Mouse (Mus musculus): Measurements from ENCODE around the gene Ing2. TPM values are rescaled to one million over a fixed set of nuclear protein-coding genes. Genes with fewer than 3 reads are reported as not detected.

Ing2 gene
- 10.9 and 13.5 TPM in 2 replicates for polyA plus RNA-seq (2016; fragmentation: Nextera tagmentation; extraction: Ambion mirVana)

DNA sequence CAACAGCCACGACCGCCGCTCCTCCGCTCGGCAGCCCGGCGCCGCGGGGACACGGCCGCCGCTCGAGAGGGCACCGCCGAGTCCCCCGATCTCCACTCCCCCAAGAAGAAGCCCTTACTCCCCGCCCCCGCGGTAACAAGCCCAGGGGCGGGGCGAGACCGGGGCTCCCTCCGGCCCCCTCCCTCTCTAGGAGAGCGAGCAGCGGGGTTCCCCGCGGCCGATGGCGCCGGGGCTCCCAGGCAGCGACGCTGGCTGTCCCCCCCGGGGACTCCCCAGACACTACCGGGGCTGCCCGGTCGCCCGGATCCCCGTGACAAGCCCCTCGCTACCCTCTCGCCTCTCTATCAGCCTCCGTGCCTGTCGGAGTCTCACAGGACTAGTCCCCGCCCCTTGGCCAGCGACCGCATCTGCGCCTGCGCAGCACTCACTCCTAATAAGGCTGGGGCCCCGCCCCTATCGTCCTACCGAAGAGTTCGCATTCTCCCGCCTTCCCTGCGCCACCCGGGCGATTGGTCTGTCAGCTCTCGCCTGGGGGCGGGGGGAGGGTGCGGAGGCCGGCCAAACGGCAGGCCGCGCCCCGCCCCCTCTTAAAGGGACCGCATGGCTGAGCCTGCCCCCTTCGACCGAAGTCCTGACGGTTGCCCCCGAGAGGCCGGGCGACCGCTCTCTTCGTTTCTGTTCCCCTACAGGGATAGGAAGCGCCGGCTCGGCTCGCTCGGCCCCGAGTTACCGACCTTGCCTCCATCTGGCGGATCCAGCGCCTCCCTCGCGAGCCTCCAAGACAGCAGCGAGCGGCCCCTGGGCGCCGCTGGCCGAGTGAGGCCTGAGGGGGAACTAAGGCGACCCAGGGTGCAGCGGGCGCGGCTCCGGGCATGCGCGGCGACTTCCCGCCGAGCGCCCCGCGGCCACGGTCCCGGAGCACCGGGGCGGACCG is at the start of gene Ing2:
Gene Ing2, minus strand, starts transcription at position 780 of the 934 bp plus-strand sequence.
- WGBS = under 1% methylated on average over 104 of the region's 106 CpGs
- H3K4me1 ChIP-seq = peaks cover 24% of the 10 kb centered on the region

DNA sequence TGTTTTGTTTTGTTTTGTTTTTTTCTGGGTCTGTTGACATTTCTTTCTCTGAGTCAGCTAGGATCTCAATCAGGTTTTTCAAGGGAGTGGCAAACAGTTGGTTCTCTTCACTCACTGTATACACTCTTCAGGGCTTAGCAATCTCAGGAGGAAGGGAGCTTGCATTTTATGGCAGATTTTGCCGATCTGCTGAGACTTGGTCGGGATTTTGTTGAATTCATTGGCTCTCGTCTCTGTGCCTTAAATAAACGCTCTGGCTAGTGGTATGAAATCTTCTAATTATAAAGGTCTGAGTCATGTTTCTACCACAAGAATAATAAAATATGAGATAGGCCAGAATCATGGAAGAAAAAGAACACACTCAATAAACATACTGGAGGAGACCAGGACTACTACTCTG is 46.3 kb upstream of the Ing2 start:
- WGBS = 87% methylated on average over 4 of the region's 4 CpGs
- Histone ChIP-seq H3K27ac (no peak overlapping the region), H3K4me3 (no peak overlapping the region), H3K27me3 (ENCODE audit: poor library complexity, severe bottlenecking) (peaks cover 6% of the 10 kb centered on the region; the same call in 1 of the 2 replicates), H3K9me3 (peaks cover 4% of the 10 kb centered on the region; the same call in 1 of the 2 replicates), H3K4me1 (no peaks in the 10 kb centered on the region), H3K36me3 (replicated peaks) (no peaks in the 10 kb centered on the region)
- no peak for DNase-seq (ENCODE audit: extremely low spot score, low spot score)

More for the DNA sequence above, at the start of gene Ing2:
- Histone ChIP-seq H3K27me3 (ENCODE audit: poor library complexity, severe bottlenecking) (no peaks in the 10 kb centered on the region), H3K4me3 (peak within 1 kb of the TSS; percentile 96), H3K27ac (peak within 1 kb of the TSS; percentile 98), H3K9me3 (peaks cover 4% of the 10 kb centered on the region; the same call in 1 of the 2 replicates), H3K36me3 (replicated peaks) (peaks cover 16% of the 10 kb centered on the region)
- DNase-seq (ENCODE audit: extremely low spot score, low spot score) = peak; percentile 100

DNA sequence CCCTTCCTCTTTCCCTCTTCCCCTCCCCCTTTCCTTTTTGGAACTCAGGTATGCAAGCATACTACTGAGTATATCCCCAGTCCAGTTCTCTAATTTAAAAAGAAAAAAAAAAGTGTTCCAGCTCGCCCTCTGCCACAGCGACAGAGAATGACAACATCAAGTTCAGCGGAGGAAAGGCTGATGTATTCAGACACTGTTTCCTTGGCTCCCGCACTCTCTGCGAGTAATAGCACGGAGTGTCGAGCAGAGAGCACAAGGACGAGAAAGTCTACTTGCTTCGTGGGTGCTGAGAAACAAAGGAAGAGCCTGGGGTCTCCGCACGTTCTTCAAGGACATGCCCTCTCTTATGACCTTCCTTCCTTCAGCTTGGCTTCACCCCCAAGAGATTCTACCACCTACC is 43.3 kb upstream of the Ing2 start:
- Histone ChIP-seq H3K4me3 (no peak overlapping the region), H3K27me3 (ENCODE audit: poor library complexity, severe bottlenecking) (no peaks in the 10 kb centered on the region), H3K36me3 (replicated peaks) (no peaks in the 10 kb centered on the region), H3K9me3 (no peaks in the 10 kb centered on the region), H3K4me1 (peaks cover 9% of the 10 kb centered on the region), H3K27ac (no peak overlapping the region)
- no peak for DNase-seq (ENCODE audit: extremely low spot score, low spot score)
- WGBS = 40% methylated on average over 11 of the region's 11 CpGs

DNA sequence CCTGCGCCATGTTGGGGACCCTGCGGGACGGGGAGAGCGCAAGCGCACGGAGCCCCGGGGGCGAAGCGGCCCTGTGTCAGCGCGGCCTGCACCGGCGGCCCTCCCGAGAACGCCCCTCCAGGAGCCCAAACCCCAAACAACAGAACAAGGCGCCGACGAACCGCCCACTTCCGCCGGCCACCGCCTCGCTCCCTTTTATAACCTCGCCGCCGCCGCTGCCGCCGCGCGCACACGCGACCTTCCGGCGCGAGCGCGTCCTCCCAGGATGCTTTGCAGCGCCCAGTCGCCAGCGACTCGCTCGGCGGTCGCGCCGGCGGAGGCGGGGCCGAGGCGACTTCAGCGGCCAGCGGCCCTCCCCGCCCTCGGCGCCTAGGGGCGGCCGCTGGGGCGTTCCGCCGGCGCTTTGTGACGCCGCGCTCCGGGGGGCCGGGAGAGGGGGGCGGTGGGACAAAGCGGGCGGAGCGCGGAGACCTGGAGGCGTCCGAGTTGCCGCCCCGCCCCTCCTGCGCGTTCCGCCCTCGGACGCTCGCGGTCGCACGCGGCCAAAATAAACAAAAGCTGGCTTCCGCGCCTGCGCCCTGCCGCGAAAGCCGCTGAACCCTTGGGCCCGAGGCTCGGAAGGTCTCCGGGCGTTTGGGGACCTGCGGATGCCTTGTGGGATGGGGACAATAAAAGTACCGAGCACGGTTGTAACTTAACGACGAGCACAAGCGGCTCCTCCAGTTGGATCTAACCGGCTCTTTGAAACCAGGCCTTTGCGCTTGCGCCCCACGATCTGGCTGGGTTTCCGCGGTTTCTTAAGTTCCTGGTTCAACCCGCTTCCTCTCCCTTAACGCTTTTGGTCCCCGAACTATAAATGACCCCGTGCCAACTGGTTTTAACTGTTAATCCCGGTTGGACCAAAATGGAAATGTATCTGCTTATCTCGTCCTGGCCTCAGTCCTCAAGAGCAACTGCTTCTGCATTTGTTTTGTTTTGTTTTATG is 38.7 kb upstream of the Ing2 start, which contains the start of gene Cdkn2aip:
Gene Cdkn2aip, minus strand, starts transcription at position 172 of the 985 bp plus-strand sequence.
- Histone ChIP-seq H3K4me3 (peak within 1 kb of the TSS; percentile 97), H3K4me1 (peaks cover 19% of the 10 kb centered on the region), H3K27me3 (ENCODE audit: poor library complexity, severe bottlenecking) (no peaks in the 10 kb centered on the region), H3K27ac (peak within 1 kb of the TSS; percentile 95), H3K9me3 (no peaks in the 10 kb centered on the region), H3K36me3 (replicated peaks) (peaks cover 30% of the 10 kb centered on the region)
- DNase-seq (ENCODE audit: extremely low spot score, low spot score) = peak; percentile 97
- under 1% methylated on average over 113 of the region's 114 CpGs for WGBS

DNA sequence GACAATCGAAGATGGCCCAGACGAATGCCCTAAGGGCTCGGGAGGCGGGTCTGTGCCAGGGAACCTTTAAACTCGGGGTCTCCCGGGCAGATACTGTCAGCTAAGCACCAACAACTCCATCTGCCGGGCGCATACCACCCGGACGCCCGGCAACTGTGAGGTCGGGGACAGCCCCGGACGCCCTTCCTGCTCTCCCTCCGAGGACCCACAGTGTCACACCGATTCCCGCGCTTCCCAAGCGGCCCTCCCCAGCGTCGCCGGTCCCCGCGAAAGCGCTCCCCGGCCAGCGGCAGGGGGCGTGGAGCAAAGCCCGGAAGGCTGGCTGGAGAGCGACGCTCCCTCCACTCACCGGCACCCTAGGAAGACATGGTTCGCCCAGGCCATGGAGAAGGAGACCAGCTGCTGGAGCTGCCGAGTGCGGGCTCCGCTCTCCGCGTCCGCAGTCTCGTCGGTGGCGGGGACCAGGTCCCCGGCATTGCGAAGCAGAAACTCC is 37.9 kb upstream of the Ing2 start:
- WGBS = under 1% methylated on average over 44 of the region's 44 CpGs
- Histone ChIP-seq H3K4me1 (peaks cover 19% of the 10 kb centered on the region), H3K27ac (peak overlapping the region; percentile 95), H3K9me3 (no peaks in the 10 kb centered on the region), H3K36me3 (replicated peaks) (peaks cover 38% of the 10 kb centered on the region), H3K4me3 (peak overlapping the region; percentile 97), H3K27me3 (ENCODE audit: poor library complexity, severe bottlenecking) (no peaks in the 10 kb centered on the region)
- no peak for DNase-seq (ENCODE audit: extremely low spot score, low spot score)

DNA sequence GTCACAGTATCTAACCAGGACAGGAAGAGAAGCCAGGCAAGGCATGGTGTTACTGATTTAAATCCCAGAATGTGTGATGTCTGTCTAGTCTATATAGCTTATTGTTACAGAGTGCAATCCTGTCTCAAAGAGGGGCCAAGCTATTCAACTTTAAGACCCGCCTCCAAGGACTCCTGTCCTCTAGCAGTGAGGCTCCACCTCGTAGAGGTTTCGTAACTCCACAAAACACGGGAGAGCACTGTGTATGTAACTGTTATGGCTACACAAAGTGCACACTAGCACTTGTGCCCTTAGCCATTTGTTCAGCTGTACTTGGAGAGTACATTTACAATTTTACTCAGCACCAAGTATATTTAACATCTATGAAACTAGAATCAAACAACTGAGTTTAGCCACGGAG is 32.8 kb upstream of the Ing2 start:
- H3K4me3 ChIP-seq = no peak overlapping the region
- no peak for DNase-seq (ENCODE audit: extremely low spot score, low spot score)
- peaks cover 74% of the 10 kb centered on the region for H3K36me3 ChIP-seq (replicated peaks)
- WGBS = 90% methylated on average over 5 of the region's 5 CpGs
- peaks cover 11% of the 10 kb centered on the region for H3K4me1 ChIP-seq
- no peaks in the 10 kb centered on the region for H3K27me3 ChIP-seq (ENCODE audit: poor library complexity, severe bottlenecking)
- no peaks in the 10 kb centered on the region for H3K9me3 ChIP-seq
- H3K27ac ChIP-seq = no peak overlapping the region

DNA sequence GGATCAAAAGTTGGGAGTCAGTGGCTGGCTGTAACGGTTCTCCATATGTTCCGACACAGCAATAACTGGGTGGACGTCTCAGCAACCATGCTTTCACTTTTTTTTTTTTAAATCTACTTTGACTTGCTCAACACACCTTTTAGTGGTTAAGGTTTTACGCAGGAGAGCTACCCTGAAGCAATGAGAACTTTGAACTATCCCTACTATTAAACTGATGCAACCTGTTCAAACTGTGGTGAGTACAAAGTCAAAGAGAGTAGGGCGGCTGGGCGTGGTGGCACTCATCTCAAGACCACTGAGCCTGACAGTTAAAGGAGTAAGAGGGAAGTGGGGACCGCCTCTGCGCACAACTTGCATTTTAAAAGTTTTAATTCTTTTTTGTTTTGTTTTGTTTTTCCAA is 31.4 kb upstream of the Ing2 start:
- Histone ChIP-seq H3K4me1 (no peaks in the 10 kb centered on the region; the same call in 1 of the 2 replicates), H3K27me3 (ENCODE audit: poor library complexity, severe bottlenecking) (no peaks in the 10 kb centered on the region), H3K36me3 (replicated peaks) (peaks cover 68% of the 10 kb centered on the region), H3K27ac (no peak overlapping the region), H3K9me3 (no peaks in the 10 kb centered on the region), H3K4me3 (no peak overlapping the region)
- WGBS = 97% methylated on average over 8 of the region's 8 CpGs
- no peak for DNase-seq (ENCODE audit: extremely low spot score, low spot score)

DNA sequence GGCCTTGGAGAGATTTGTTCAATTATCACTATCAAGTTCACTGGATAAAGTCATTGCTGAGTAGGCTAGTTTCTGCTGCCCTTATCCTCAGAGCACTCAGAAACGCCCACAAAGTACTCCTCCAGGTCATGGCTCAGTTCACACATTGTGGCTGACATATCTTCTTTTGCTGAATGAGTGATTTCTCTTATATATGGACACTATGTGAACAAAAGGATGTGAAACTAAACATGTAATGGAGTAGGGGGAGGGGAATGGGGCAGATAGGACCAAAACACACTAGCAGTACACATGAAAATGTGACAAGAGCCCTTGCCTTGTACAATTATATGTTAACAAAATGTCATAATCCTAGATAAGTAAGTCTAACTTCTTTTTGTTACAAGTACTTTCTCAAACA is 27.0 kb upstream of the Ing2 start:
- 64% methylated on average over 1 of the region's 1 CpGs for WGBS
- Histone ChIP-seq H3K4me3 (no peak overlapping the region), H3K4me1 (no peaks in the 10 kb centered on the region), H3K36me3 (replicated peaks) (peaks cover 27% of the 10 kb centered on the region), H3K27ac (no peak overlapping the region), H3K9me3 (0 out of 2 replicates have a peak, but pooled peaks cover 4% of the 10 kb centered on the region), H3K27me3 (ENCODE audit: poor library complexity, severe bottlenecking) (no peaks in the 10 kb centered on the region)
- no peak for DNase-seq (ENCODE audit: extremely low spot score, low spot score)

DNA sequence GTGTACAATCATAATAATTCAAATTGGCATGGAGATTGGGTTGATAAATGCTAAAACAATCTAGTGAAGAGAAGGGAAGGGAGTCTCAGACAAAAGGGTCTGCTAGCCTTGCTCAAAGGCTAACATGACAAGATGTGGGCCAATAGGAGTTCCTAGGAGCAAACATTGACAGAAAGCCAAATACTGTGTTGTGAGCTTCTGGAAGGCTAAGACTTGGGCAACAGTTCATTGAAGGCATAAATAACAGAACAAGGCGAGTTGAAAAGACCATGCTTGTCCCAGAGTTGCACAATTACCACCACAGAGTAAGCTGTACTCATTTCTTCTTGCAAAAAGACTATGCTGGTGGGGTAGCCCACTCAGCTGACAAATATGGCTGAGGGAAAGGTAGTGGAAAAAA is 22.3 kb upstream of the Ing2 start:
- no peak for DNase-seq (ENCODE audit: extremely low spot score, low spot score)
- WGBS = 69% methylated on average over 1 of the region's 1 CpGs
- H3K4me3 ChIP-seq = no peak overlapping the region
- no peak overlapping the region for H3K27ac ChIP-seq
- no peaks in the 10 kb centered on the region for H3K27me3 ChIP-seq (ENCODE audit: poor library complexity, severe bottlenecking)
- 0 out of 2 replicates have a peak, but pooled peaks cover 4% of the 10 kb centered on the region for H3K9me3 ChIP-seq
- no peaks in the 10 kb centered on the region for H3K4me1 ChIP-seq
- no peaks in the 10 kb centered on the region for H3K36me3 ChIP-seq (replicated peaks)

DNA sequence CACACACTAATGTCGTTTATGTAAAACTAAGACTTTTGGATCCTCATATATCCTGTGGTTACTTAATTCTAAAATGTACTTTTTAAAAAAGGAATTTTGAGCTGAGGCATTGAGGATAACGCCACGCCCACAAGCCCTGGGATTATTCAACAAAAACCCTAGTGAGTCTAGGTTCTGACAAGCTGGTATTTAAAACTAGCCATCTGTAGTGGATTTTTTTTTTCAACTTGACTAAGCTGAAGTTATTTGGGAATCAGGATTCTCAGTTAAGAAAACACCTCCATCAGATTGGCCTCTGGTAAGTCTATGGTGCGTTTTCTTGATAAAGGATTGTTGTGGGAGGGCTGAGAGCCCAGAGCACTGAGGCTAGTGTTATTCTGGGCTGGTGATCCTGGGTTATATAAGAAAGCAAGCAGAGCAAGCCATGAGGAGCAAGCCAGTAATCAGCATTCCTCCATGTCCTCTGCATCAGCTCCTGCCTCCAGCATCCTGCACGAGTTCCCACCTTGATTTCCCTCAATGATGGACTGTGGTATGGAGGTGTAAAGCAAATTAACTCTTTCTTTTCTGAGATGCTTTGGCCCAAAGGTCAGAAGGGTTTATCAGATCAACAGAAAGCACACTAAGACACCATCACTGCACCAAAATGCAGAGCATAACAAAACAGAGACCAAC is 20.2 kb upstream of the Ing2 start:
- H3K4me3 ChIP-seq = no peak overlapping the region
- no peaks in the 10 kb centered on the region for H3K36me3 ChIP-seq (replicated peaks)
- H3K4me1 ChIP-seq = peaks cover 14% of the 10 kb centered on the region
- 83% methylated on average over 5 of the region's 5 CpGs for WGBS
- peaks cover 11% of the 10 kb centered on the region for H3K27me3 ChIP-seq (ENCODE audit: poor library complexity, severe bottlenecking)
- H3K27ac ChIP-seq = no peak overlapping the region
- H3K9me3 ChIP-seq = no peaks in the 10 kb centered on the region
- peak; percentile 9 for DNase-seq (ENCODE audit: extremely low spot score, low spot score)

DNA sequence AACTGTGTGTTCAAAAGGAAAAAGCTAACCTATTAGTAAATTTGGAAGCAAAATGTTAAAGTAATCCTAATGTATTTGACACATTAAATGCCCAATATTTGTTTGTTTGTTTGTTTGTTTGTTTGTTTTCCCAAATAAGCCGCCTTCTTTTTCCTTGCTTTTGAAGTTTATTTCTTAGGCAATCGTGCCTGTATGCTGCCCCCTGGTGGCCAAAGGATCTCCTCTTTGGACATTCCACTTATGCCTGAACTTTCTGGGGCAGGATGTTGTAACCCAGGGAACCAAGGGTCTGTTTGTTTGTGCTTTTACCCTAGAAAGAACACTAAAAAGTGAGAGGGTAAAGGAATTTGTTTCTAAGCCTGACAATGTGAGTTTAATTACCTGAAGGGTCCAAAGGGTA is 17.8 kb upstream of the Ing2 start:
- peak; percentile 73 for DNase-seq (ENCODE audit: extremely low spot score, low spot score)
- peaks cover 17% of the 10 kb centered on the region for H3K4me1 ChIP-seq
- H3K27ac ChIP-seq = no peak overlapping the region
- peaks cover 6% of the 10 kb centered on the region; the same call in 1 of the 2 replicates for H3K9me3 ChIP-seq
- WGBS = 23% methylated on average over 2 of the region's 2 CpGs
- H3K36me3 ChIP-seq (replicated peaks) = no peaks in the 10 kb centered on the region
- peaks cover 11% of the 10 kb centered on the region for H3K27me3 ChIP-seq (ENCODE audit: poor library complexity, severe bottlenecking)
- no peak overlapping the region for H3K4me3 ChIP-seq

DNA sequence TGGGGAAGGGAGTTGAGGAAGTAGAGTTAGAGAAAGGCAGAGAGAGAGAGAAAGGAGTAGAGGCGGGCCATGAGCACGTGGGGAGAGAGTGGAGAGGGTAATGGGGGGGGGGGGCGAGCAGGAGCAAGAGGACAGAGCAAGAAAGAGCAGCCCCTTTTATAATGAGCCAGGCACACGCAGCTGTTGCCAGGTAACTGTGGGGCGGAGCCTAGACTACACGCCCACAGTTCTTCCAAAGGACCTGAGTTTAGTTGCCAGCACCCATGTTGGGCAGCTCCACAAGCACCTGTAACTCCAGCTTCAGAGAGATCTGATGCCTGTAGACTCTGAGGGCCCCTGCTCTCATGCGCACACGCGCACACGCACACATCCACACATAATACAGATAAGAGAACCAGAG is 16.5 kb upstream of the Ing2 start:
- DNase-seq (ENCODE audit: extremely low spot score, low spot score) = peak; percentile 17
- H3K4me1 ChIP-seq = peaks cover 17% of the 10 kb centered on the region
- 69% methylated on average over 9 of the region's 10 CpGs for WGBS
- H3K36me3 ChIP-seq (replicated peaks) = no peaks in the 10 kb centered on the region
- H3K4me3 ChIP-seq = no peak overlapping the region
- peaks cover 11% of the 10 kb centered on the region for H3K27me3 ChIP-seq (ENCODE audit: poor library complexity, severe bottlenecking)
- H3K27ac ChIP-seq = no peak overlapping the region
- H3K9me3 ChIP-seq = peaks cover 6% of the 10 kb centered on the region; the same call in 1 of the 2 replicates

Data from forebrain, embryonic 10.5 days (tissue).